Mouse (Mus musculus): ENCODE data around the gene Myh1.

Gene Myh1

GRCm38 (mm10) chr11:67235639-67236358, 35.9 kb downstream of the Myh1 start:
- peak; percentile 45 for DNase-seq

DNA sequence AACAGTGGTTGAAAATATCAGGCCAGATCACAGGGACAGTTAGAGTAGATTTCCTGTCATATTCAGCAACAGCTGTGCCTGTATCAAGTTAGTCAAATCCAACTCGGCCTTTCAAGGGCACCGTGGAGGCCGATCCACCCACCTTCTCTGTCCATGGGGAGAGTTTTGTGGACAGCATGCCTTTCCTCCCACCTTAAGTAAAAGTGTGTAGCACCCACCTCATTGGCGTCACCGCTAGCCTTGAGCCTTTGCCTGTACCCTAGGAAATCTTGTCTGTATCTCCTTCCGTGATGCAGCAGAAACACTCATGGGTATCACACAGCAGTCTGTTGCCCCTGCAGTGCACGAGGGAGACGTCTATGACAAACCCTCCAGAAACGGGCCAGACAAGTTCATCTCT, 36.9 kb downstream of the Myh1 start:
- DNase-seq = no peak

GRCm38 (mm10) chr11:67237481-67238079, 37.7 kb downstream of the Myh1 start, which contains the start of gene Myh4:
Myh4 (plus strand) TSS chr11:67238029.
- no peak for DNase-seq

GRCm38 (mm10) chr11:67241051-67241450, 41.2 kb downstream of the Myh1 start:
- DNase-seq = no peak

DNA sequence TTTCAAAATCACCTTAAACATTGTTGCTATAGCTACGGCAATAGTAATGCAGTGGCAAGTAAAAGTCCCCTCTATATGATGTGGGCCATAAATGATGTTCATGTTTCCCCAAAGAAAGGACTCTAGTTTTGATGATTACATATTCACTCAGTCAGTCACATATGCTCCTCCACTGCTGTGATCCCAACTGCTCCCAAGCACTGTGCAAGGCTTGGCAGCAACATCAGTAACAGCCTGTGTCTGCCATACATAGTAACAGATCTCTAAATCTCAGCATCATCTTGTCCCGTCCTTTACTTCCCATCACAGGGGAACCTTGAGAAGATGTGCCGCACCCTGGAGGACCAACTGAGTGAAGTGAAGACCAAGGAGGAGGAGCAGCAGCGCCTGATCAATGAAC, 53.8 kb downstream of the Myh1 start:
- DNase-seq = no peak

- no peak for DNase-seq
Measured at GRCm38 (mm10) chr11:67257048-67257447, 57.2 kb downstream of the Myh1 start.

- no peak for DNase-seq
Measured at GRCm38 (mm10) chr11:67260956-67261355, 61.1 kb downstream of the Myh1 start.

All from kidney, adult 9 months (tissue).